Mouse (Mus musculus) midbrain, embryonic 10.5 days (tissue): Measurements from ENCODE around the gene Bzw2. TPM values are rescaled to one million over a fixed set of nuclear protein-coding genes. Genes with fewer than 3 reads are reported as not detected.

Experiments
- DNase-seq: peaks from one replicate; pipeline ENCODE4 v3.0.0-alpha.2; 2017; ENCODE audit warnings: low spot score
- H3K27ac ChIP-seq: fragments of 300-500 bp; sonication (generic); replicated peaks from 2 replicates; pipeline ENCODE4 v1.5.1; 2016; ENCODE audit warnings: mild to moderate bottlenecking
- H3K27me3 ChIP-seq: fragments of 300-500 bp; sonication (generic); 2 replicates; pipeline ENCODE4 v1.6.1; 2016; ENCODE audit warnings: low read depth, mild to moderate bottlenecking; ENCODE audit not compliant: poor library complexity, severe bottlenecking
- H3K36me3 ChIP-seq: fragments of 300-500 bp; sonication (generic); 2 replicates; pipeline ENCODE4 v1.6.1; 2016; ENCODE audit warnings: mild to moderate bottlenecking, moderate library complexity
- H3K4me1 ChIP-seq: fragments of 300-500 bp; sonication (generic); 2 replicates; pipeline ENCODE4 v1.6.1; 2016
- H3K4me3 ChIP-seq: fragments of 300-500 bp; sonication (generic); 2 replicates; pipeline ENCODE4 v1.5.1; 2016; ENCODE audit warnings: mild to moderate bottlenecking, moderate library complexity
- H3K9me3 ChIP-seq: fragments of 300-500 bp; sonication (generic); replicated peaks from 2 replicates; pipeline ENCODE4 v1.6.1; 2016; ENCODE audit warnings: mild to moderate bottlenecking
- WGBS: fragments of 180-500 bp; shearing (Covaris S2); methylation state at CpG from one replicate; pipeline ENCODE4 v1.1.7; 2016; 5-methylcytosine and 5-hydroxymethylcytosine counted together
- polyA plus RNA-seq: library from polyadenylated mRNA; unstranded; fragments of >200 nt; fragmentation: Nextera tagmentation; extraction: Ambion mirVana; gene quantifications from 2 replicates; pipeline ENCODE4 v1.2.1, GENCODE M21; 2016

Gene Bzw2
- polyA plus RNA-seq, 1 experiment from 2014 or later, result 258 TPM

DNA sequence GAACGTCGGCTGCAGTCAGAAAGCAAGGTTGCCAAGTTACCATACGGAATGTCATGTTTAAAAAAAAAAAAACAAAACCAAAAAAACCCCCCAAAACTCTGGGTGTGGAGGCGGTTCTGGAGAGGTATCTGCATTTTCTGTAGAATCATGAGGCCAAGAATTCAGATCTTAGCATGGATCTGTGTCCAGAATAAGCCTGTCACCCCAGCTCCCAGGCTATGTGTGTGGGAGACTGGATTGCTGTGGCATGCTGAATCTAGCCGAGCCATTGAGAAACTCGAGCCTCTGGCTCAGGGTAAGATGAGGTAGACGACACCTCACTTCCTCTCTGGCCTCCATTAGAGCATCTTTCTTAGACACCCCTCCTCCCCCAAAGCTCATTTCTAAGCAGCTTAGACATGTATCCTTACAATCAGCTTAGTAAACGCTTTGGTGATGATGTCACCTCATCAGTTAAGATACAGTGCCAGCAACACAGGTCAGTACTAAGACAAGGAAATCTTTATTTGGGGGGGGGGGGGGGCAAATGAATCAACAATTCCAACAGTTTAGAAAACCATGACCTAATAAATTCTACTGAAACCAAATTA is 64.7 kb downstream of the Bzw2 start:
- H3K4me1 ChIP-seq, result no peaks in the 10 kb centered on the region
- 80% methylated on average over 8 of the region's 8 CpGs for WGBS
- H3K27ac ChIP-seq, result no peak overlapping the region
- no peaks in the 10 kb centered on the region for H3K9me3 ChIP-seq
- no peak overlapping the region for H3K4me3 ChIP-seq
- no peak for DNase-seq
- peaks cover 75% of the 10 kb centered on the region for H3K36me3 ChIP-seq
- H3K27me3 ChIP-seq, result no peaks in the 10 kb centered on the region

DNA sequence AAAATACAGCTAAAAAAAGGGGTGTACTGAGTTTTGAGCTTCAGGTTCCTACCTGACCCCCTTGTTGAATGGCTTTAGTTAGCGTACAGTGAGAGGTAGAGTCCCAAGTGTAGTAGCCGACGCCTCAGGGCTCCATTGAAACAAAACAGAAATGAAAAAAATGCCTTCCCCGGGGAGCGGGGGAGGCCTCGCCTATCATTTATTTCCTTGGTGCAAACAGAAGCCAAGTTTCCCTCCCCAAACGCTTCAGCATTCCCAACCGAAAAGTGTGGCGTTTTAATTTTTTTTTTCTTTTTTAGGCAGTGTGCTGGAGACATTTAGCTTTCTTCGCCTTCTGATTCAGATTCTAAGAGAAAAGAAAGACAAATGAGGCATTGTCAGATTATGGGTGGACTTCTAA is 65.9 kb downstream of the Bzw2 start:
- no peaks in the 10 kb centered on the region for H3K9me3 ChIP-seq
- WGBS, result 95% methylated on average over 10 of the region's 10 CpGs
- H3K4me1 ChIP-seq, result no peaks in the 10 kb centered on the region
- peaks cover 67% of the 10 kb centered on the region for H3K36me3 ChIP-seq
- DNase-seq, result no peak
- H3K4me3 ChIP-seq, result no peak overlapping the region
- H3K27me3 ChIP-seq, result no peaks in the 10 kb centered on the region
- H3K27ac ChIP-seq, result no peak overlapping the region

DNA sequence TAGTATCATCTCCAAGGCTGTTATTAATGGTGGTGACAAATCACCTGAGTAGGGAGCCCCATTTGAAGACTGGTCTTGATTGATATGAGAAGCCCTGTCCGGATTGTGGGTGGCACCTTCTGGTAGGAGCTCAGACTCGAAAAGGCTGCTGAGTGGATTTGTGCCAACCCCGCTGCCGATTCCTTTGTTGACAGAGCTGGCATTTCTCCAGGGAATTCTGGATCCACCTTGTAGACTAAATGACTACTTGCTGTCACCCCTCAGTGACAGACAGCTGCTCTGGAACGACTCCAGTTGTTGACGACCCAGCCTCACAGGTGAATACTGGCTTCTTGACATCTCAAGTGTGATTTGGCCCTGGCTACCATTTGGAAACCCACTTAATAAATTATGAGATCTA is 68.7 kb downstream of the Bzw2 start:
- Histone ChIP-seq H3K4me1 (no peaks in the 10 kb centered on the region), H3K27ac (no peak overlapping the region), H3K9me3 (no peaks in the 10 kb centered on the region), H3K36me3 (peaks cover 40% of the 10 kb centered on the region), H3K4me3 (no peak overlapping the region), H3K27me3 (no peaks in the 10 kb centered on the region)
- DNase-seq, result no peak
- WGBS, result 92% methylated on average over 6 of the region's 6 CpGs

DNA sequence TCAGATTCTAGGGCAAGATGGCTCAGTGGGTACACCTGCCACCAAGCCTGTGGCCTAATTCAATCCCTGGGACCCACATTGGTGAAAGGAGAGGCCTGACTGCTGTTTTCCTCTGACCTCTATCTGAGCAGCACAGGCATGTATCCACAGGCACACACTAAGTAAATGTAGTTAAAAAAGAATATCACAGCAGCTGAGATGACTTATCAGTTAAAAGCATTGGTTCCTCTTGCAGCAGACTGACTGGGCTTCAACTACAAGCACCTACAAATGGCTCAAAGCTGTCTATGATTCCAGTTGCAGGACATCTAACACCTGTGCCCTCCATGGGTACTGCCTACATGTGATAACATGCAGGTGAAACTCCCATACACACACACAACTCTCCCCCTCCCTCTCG is 69.1 kb downstream of the Bzw2 start:
- DNase-seq, result no peak
- Histone ChIP-seq H3K27ac (no peak overlapping the region), H3K36me3 (peaks cover 36% of the 10 kb centered on the region), H3K9me3 (no peaks in the 10 kb centered on the region), H3K4me3 (no peak overlapping the region), H3K4me1 (no peaks in the 10 kb centered on the region), H3K27me3 (no peaks in the 10 kb centered on the region)
- WGBS, result 84% methylated on average over 1 of the region's 1 CpGs

DNA sequence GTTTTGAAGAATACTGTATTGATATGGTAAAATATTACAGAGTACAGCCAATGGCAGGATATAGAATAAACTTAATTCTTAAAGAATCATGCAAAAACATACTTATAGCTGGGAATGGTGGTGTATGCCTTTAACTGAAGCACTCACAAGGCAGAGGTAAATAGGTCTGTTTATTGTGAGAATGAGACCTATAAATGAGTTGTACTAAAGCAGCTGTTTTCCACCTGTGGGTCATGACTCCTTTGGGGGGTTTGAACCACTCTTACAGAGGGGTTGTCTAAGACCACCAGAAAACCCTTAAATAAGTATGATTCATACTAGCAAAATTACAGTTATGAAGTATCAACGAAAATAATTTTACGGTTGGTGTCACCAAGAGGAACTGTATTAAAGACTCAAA is 72.5 kb downstream of the Bzw2 start:
- no peaks in the 10 kb centered on the region for H3K9me3 ChIP-seq
- peaks cover 3% of the 10 kb centered on the region; the same call in 1 of the 2 replicates for H3K36me3 ChIP-seq
- H3K27ac ChIP-seq, result no peak overlapping the region
- H3K4me3 ChIP-seq, result no peak overlapping the region
- H3K4me1 ChIP-seq, result no peaks in the 10 kb centered on the region
- no peak for DNase-seq
- no peaks in the 10 kb centered on the region for H3K27me3 ChIP-seq
- 90% methylated on average over 2 of the region's 2 CpGs for WGBS

DNA sequence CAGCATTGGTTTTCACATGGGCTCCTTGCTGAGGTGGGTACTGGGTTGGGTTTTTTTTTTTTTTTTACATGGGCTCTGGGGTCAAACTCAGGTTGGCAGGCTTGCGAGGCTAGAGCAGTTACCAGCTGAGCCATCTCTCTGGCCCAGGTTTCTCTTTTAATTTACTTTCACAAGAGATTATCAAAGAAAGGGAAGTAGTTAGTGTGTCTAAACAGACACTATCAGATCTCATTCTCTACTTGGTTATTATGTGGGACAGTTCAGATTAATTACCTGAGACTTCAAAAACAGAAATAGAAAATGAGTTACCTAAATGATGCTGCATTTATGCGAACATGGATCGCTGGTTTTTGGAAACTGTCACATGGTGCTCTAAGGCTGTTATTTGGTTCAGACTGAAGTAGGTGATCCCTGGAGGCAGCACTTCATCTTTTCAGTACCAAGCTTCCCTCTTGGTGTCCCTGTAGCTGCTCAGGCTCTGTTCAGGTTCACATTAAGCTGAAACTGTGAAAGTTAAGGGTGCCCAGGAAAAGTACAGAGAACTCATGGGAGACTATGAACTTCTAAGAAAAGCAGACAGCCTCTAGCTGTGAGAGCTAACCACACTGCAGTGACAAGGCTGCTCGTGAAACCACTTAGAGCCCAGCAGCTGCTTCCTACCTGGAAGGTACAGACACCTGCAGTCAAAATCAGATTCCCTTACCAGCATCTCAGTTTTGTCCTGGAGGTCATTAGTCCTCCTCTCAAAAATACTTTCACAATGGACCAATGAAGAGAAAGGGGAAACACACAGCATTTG is 79.6 kb downstream of the Bzw2 start:
- no peak for DNase-seq
- Histone ChIP-seq H3K36me3 (no peaks in the 10 kb centered on the region), H3K4me3 (no peak overlapping the region), H3K27me3 (no peaks in the 10 kb centered on the region), H3K27ac (no peak overlapping the region), H3K4me1 (peaks cover 2% of the 10 kb centered on the region; the same call in 1 of the 2 replicates), H3K9me3 (no peaks in the 10 kb centered on the region)
- WGBS, result 81% methylated on average over 4 of the region's 4 CpGs

DNA sequence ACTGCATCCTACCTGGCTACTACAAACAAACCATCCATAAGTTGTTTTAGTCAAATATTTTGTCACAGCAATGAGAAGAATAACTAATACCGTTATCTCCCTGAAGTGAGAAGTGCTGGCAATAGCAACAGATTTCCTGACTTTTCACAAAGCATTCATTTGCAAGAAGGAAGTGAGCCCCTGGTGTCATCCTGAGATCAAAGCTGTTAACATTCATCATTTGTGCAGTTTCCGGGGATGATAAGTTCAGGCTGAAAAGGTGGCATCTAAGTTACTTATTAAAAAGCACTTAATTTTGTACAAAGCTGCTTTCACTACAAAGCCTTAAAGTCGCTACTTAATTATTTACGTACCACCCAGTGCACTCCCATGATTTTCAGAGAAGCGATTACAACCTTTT is 85.0 kb downstream of the Bzw2 start:
- H3K27ac ChIP-seq, result no peak overlapping the region
- no peaks in the 10 kb centered on the region for H3K9me3 ChIP-seq
- H3K36me3 ChIP-seq, result no peaks in the 10 kb centered on the region
- DNase-seq, result no peak
- WGBS, result 24% methylated on average over 5 of the region's 5 CpGs
- no peak overlapping the region for H3K4me3 ChIP-seq
- H3K27me3 ChIP-seq, result no peaks in the 10 kb centered on the region
- peaks cover 7% of the 10 kb centered on the region; the same call in 1 of the 2 replicates for H3K4me1 ChIP-seq

DNA sequence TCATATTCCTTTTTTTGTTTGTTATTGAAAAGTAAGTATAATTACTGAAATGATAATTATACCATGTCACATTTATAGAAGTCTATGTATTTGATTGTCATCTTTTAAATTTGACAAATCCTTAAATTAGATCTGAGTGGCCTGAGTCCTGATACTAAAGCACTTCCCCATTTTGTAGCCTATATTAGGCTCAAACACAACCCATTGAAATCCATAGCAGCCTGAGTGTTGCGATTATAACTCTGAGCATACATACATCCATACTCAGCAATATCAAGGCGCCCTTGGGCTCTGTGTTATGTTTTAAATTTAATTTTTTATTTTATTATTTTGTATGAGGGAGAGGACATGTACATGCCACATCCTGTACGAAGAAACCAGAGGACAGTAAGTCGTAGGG is 87.6 kb downstream of the Bzw2 start:
- Histone ChIP-seq H3K9me3 (no peaks in the 10 kb centered on the region), H3K27me3 (no peaks in the 10 kb centered on the region), H3K4me3 (no peak overlapping the region), H3K4me1 (peaks cover 7% of the 10 kb centered on the region; the same call in 1 of the 2 replicates), H3K27ac (no peak overlapping the region), H3K36me3 (no peaks in the 10 kb centered on the region)
- no peak for DNase-seq
- 90% methylated on average over 4 of the region's 4 CpGs for WGBS

DNA sequence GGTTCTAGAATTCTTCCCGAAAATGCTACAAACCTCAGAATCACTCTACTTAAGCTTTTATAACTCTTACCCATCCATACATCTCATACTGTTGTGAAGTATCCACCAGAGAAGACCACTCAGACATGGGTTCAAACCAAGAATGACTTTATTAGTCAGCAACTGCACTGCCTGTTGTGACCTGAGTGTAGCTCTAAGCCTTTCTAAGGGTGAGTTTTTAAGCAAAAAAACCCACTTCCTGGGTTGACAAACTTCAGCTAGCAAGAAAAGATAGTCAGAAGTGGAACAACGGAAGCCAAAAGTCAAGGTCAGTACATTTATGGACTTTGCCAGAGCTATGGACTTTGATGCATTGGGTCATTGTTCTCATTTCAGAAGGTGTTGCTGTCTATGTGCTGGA is 90.3 kb downstream of the Bzw2 start:
- no peak for DNase-seq
- Histone ChIP-seq H3K36me3 (no peaks in the 10 kb centered on the region), H3K27ac (no peak overlapping the region), H3K9me3 (peaks cover 4% of the 10 kb centered on the region; the same call in 1 of the 2 replicates), H3K27me3 (no peaks in the 10 kb centered on the region), H3K4me1 (no peaks in the 10 kb centered on the region), H3K4me3 (no peak overlapping the region)
- WGBS, result 94% methylated on average over 2 of the region's 2 CpGs

DNA sequence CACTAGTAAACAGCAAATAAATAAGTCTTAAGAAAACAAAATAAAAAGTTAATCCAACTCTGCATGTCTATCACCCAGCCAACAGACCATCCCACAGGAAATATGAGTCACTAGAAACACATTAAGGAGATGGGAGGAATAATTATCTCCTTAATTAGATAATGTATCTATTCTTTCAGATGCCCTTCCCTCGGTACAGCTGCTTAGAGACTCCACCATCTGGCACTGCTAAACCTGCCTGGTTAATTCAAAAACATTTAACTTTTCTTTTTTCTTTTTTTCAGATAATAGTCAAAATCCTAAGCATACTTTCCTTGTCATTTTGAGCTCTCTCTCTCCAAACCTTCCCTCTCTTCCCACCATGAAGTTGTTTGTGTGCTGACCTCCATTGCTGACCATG is 92.0 kb downstream of the Bzw2 start:
- Histone ChIP-seq H3K36me3 (no peaks in the 10 kb centered on the region), H3K4me3 (no peak overlapping the region), H3K27ac (no peak overlapping the region), H3K4me1 (no peaks in the 10 kb centered on the region), H3K27me3 (no peaks in the 10 kb centered on the region), H3K9me3 (peaks cover 4% of the 10 kb centered on the region; the same call in 1 of the 2 replicates)
- 75% methylated on average over 1 of the region's 1 CpGs for WGBS
- DNase-seq, result no peak

DNA sequence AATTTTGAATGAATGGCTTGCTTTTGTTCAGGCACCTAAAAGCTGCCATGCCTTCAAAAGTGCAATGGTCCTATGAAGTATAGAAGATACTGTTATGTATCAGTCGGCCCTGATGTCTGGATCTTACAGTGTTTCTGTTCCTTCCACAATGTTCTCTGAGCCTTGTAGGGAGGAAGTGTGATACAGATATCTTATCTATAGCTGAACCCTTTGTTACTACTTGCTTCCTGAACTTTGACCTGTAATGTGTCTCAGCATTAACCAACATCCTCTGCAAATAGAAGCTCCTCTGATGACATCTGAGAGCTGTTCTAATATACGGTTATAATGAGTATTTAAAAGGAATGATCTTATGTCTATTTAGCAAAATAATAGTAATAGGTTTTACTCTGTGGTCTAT is 100.2 kb downstream of the Bzw2 start:
- H3K4me3 ChIP-seq, result no peak overlapping the region
- no peaks in the 10 kb centered on the region for H3K36me3 ChIP-seq
- no peaks in the 10 kb centered on the region for H3K27me3 ChIP-seq
- no peak for DNase-seq
- no peak overlapping the region for H3K27ac ChIP-seq
- H3K4me1 ChIP-seq, result no peaks in the 10 kb centered on the region
- H3K9me3 ChIP-seq, result no peaks in the 10 kb centered on the region
- WGBS, result 85% methylated on average over 2 of the region's 2 CpGs

DNA sequence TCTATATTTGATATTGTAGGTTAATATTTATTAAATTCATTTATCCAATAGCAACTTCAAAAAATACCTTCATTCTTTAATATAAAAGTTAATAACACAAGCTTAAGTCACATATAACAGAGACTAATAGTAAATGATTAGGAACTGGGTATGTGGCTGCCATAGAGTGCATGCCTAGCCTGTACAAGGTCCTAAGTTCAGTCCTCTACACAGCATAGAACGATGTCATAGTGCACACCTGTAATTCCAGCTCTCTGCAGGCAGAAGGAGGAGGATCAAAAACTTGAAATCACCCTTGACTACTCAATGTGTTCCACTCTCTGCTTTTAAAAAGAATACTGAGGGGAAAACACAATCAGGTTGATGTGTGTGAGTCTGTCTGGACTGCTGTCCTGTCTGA is 107.6 kb downstream of the Bzw2 start:
- Histone ChIP-seq H3K36me3 (no peaks in the 10 kb centered on the region), H3K4me1 (no peaks in the 10 kb centered on the region), H3K4me3 (no peak overlapping the region), H3K27ac (no peak overlapping the region), H3K9me3 (no peaks in the 10 kb centered on the region), H3K27me3 (no peaks in the 10 kb centered on the region)
- no peak for DNase-seq
- WGBS, result 78% methylated on average over 1 of the region's 1 CpGs

DNA sequence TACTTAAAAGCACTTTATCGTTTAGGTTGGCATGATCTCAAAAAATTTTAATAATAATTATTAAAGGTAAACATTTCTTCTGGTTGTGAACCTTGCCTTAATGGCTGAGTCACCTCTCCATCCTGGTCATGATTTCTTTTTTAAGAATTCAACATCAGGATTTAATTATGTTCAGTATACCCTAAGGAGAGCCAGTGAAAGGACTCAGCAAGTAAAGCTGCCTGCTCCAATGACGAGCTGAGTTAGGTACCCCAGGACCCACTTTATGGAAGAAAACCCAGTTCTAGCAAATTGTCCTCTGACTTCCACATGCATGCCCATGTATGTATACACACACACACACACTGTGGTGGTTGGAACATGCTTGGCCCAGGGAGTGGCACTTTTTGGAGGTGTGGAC is 110.3 kb downstream of the Bzw2 start:
- 82% methylated on average over 2 of the region's 2 CpGs for WGBS
- no peak for DNase-seq
- H3K4me1 ChIP-seq, result no peaks in the 10 kb centered on the region

More for the DNA sequence above, 110.3 kb downstream of the Bzw2 start:
- Histone ChIP-seq H3K9me3 (no peaks in the 10 kb centered on the region), H3K27me3 (no peaks in the 10 kb centered on the region), H3K27ac (no peak overlapping the region), H3K4me3 (no peak overlapping the region), H3K36me3 (no peaks in the 10 kb centered on the region)
